Mouse (Mus musculus): ENCODE results near the gene Tdg.

DNA sequence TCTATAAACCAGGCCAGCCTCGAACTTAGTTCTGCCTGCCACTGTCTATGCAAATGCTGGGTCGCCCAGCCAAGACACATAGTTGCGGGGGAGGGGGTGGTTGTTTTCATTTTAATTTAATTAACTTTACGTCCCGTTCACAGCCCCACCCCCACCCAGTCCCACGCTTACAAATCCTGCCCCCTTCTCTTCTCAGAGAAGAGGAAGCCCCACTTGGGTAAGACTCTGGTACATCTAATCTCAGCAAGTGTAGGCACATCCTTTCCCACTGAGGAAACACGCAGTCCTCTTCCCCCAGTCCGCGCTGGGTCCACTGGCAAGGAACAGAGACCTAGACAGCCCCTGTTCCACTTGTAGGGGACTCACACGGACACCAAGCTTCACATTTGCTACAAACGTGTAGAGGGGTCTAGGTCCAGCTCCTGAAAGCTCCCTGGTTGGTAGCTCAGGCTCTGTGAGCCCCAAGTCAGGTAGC lies 480 bp upstream of the Tdg start:
- TF ChIP-seq EP300 (IDR thresholded peaks at IDR 0.05) (no peak), CTCF (IDR thresholded peaks at IDR 0.05) (no peak)

Data from lung, postnatal 0 days (tissue).